Mouse (Mus musculus) olfactory bulb, adult 2 months (tissue): ENCODE measurements around the gene Hsp90aa1. TPM values are rescaled to one million over a fixed set of nuclear protein-coding genes. Genes with fewer than 3 reads are reported as not detected.

Source experiments
- H3K27ac ChIP-seq: fragments of 200-500 bp; 2 replicates; pipeline ENCODE4 v1.5.1; 2012; ENCODE audit warnings: low read depth, low read length; ENCODE audit not compliant: insufficient read depth
- H3K4me1 ChIP-seq: fragments of 200-500 bp; 2 replicates; pipeline ENCODE4 v1.6.1; 2012; ENCODE audit warnings: low read length; ENCODE audit not compliant: control insufficient read depth, insufficient read depth
- H3K4me3 ChIP-seq: fragments of 200-500 bp; 2 replicates; pipeline ENCODE4 v1.5.1; 2012; ENCODE audit warnings: mild to moderate bottlenecking, low read depth, low read length, moderate library complexity; ENCODE audit not compliant: insufficient read depth
- CTCF ChIP-seq: fragments of 200-500 bp; IDR thresholded peaks from 2 replicates; pipeline ENCODE4 v1.5.1; 2012; ENCODE audit warnings: low read depth, mild to moderate bottlenecking, low read length, moderate library complexity; ENCODE audit not compliant: insufficient read depth
- POLR2A ChIP-seq: fragments of 200-500 bp; IDR thresholded peaks from 2 replicates; pipeline ENCODE4 v1.6.1; 2012; ENCODE audit warnings: mild to moderate bottlenecking, low read depth, low read length, moderate library complexity; ENCODE audit not compliant: insufficient read depth
- WGBS: fragments of 180-500 bp; shearing (Covaris S2); methylation state at CpG from one replicate; pipeline ENCODE4 v1.1.7; 2018; 5-methylcytosine and 5-hydroxymethylcytosine counted together
- polyA plus RNA-seq: library from polyadenylated mRNA; stranded (reverse); fragments of >200 nt; gene quantifications from 2 replicates; pipeline ENCODE4 v1.2.4, GENCODE M21; 2012; ENCODE audit warnings: low replicate concordance; ENCODE audit not compliant: missing spikeins, insufficient read depth, insufficient read length

Gene Hsp90aa1
- polyA plus RNA-seq, 1 experiment, result 553 TPM

DNA sequence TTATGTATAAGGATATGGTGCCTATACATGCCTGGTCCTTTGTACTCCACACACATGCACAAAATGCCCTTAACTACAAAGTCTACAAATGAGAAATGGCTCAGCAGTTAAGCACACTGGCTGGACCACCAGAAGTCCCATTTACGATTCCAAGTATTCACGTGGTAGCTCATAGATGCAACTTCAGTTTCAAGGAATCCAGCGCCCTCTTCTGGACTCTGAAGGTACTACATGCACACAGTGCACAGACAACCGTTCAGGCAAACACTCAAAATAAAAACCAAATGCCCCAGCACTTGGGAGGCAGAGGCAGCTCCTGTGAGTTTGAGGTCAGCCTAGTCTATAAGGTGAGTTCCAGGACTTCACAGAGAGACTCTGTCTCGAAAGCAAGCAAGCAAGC is 28.3 kb downstream of the Hsp90aa1 start:
- WGBS, result 54% methylated on average over 5 of the region's 5 CpGs
- Histone ChIP-seq H3K4me1 (no peaks in the 10 kb centered on the region), H3K4me3 (no peak overlapping the region), H3K27ac (no peak overlapping the region)
- no peak for TF ChIP-seq POLR2A
- TF ChIP-seq CTCF, result 0 out of 2 replicates have a peak, but pooled peaks have one; percentile 10

DNA sequence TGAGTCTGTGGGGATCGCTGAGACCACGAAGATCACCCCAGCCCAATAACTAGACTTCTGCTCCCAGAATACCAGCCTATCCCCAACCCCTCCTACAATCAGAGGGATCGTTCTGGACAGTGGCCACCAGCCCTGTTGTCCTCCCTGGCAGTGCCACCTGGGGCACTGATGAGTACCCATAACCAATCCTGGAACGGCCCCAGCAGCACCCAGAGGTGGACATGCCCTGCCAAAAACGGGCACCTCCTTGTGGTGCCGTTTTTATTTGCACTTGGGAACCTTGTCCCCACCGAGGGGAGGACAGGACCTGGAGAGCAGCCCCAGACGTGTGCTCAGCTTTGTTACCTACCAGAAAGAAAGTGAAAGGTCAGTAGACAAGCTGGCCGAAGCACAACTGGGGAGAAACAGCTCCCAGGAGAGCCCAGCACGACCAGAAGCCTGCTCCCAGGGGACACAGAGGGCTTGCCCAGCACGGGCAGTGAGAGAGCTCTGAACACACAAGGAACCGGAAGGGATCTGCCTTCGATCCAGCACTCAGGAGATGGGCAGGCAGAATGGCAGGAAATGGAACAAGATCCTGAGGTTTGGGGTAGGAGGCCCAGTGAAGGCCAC is 35.0 kb downstream of the Hsp90aa1 start:
- H3K4me3 ChIP-seq, result no peak overlapping the region
- WGBS, result 82% methylated on average over 13 of the region's 13 CpGs
- TF ChIP-seq CTCF (no peak), POLR2A (no peak)
- no peaks in the 10 kb centered on the region for H3K4me1 ChIP-seq
- H3K27ac ChIP-seq, result no peak overlapping the region

DNA sequence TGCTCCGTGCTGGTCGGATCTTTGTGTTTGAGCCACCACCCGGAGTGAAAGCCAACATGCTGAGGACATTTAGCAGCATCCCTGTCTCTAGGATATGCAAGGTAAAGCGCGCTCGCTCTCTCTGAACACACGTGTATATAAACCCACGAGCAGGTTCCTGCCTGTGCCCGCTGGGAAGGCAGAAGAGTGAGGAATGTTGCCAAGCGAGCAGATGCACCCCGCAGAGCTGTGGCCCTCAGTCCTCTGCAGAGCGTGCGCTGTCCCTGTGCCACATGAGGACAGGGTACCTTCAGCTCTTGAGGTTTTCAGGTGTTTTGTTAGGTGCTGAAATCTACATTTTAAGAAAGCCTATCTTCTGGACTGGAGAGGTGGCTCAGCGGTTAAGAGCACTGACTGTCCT is 40.8 kb downstream of the Hsp90aa1 start:
- TF ChIP-seq POLR2A (no peak), CTCF (no peak)
- WGBS, result 93% methylated on average over 14 of the region's 14 CpGs
- Histone ChIP-seq H3K27ac (no peak overlapping the region), H3K4me1 (no peaks in the 10 kb centered on the region), H3K4me3 (no peak overlapping the region)

DNA sequence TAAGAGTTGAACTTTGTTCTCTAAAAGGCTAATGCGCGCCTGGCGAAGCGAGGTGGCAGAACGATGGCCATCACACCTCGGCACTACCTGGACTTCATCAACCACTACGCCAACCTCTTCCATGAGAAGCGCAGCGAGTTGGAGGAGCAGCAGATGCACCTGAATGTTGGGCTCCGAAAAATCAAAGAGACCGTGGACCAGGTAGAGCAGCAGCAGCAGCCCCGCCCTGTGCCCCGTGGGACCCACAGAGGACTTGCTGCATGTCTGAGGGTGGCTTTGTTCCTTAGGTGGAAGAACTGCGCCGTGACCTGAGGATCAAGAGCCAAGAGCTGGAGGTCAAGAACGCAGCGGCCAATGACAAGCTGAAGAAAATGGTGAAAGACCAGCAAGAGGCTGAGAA is 51.1 kb downstream of the Hsp90aa1 start:
- TF ChIP-seq CTCF (no peak), POLR2A (no peak)
- Histone ChIP-seq H3K4me1 (peaks cover 6% of the 10 kb centered on the region), H3K27ac (no peak overlapping the region), H3K4me3 (no peak overlapping the region)
- 95% methylated on average over 17 of the region's 17 CpGs for WGBS

DNA sequence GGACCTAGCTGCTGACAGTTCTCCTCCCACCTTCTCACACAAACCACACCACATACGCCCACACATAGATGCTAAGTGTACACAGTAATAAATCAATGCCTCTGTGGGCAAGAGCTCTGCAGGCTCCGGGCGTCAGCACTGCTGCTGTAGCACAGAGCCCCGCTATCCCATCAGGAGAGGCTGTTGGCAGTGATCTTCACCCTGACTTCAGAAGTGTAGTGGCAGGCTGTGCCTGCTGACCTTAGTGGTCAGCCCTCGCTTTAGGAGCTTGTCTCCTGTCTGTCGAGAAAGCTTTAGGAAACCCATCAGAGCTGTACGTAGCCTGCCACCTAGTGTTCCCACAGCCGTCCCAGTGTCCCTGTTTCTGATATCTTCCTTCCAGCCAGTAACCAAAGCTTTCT is 52.3 kb downstream of the Hsp90aa1 start:
- 53% methylated on average over 8 of the region's 8 CpGs for WGBS
- Histone ChIP-seq H3K27ac (peak overlapping the region; percentile 49), H3K4me1 (peaks cover 6% of the 10 kb centered on the region), H3K4me3 (no peak overlapping the region)
- TF ChIP-seq POLR2A (no peak), CTCF (no peak)

Other genes starting within 250 kb of the Hsp90aa1 start
- 228 and 373 TPM in 2 replicates for gene Dync1h1, start 101.3 kb downstream of the Hsp90aa1 start, polyA plus RNA-seq
- not detected in 2 replicates for gene 1700001K19Rik, start 20.1 kb downstream of the Hsp90aa1 start, polyA plus RNA-seq
- gene Wdr20, start 35.2 kb upstream of the Hsp90aa1 start, polyA plus RNA-seq, result not detected in 2 replicates
- gene Mok, start 138.2 kb upstream of the Hsp90aa1 start, polyA plus RNA-seq, result not detected in 2 replicates
- not detected in 2 replicates for gene Zfp839, start 147.5 kb upstream of the Hsp90aa1 start, polyA plus RNA-seq
- not detected in 2 replicates for gene Cinp, start 186.4 kb upstream of the Hsp90aa1 start, polyA plus RNA-seq
- not detected in 2 replicates for gene Tecpr2, start 186.5 kb upstream of the Hsp90aa1 start, polyA plus RNA-seq